Mouse (Mus musculus): Measurements from ENCODE around the gene Cep89.

Gene Cep89

GRCm38 (mm10) chr7:35476457-35476856 lies 79.6 kb downstream of the Cep89 start:
- DNase-seq (ENCODE audit: inconsistent age in 2 of 2, low spot score in 1 of 2), result no peak

- DNase-seq (ENCODE audit: inconsistent age in 2 of 2, low spot score in 1 of 2), result no peak
Observed at GRCm38 (mm10) chr7:35485126-35485525, 88.3 kb downstream of the Cep89 start.

GRCm38 (mm10) chr7:35486553-35486952 lies 89.7 kb downstream of the Cep89 start:
- no peak for DNase-seq (ENCODE audit: inconsistent age in 2 of 2, low spot score in 1 of 2)
